Mouse (Mus musculus): Measurements from ENCODE around the gene Frmd4b. TPM values are rescaled to one million over a fixed set of nuclear protein-coding genes. Genes with fewer than 3 reads are reported as not detected.
"Not testable (repeated sequence)": the region's sequence is repeated elsewhere in the genome, so short reads cannot be mapped to it uniquely, and the experiment has no call there.

The Frmd4b gene
- total RNA-seq, 1 experiment from 2014 or later, result 25.3 TPM

GRCm38 (mm10) chr6:97289316-97289820, 328.0 kb downstream of the Frmd4b start:
- no peak for DNase-seq

GRCm38 (mm10) chr6:97288047-97288855, 329.1 kb downstream of the Frmd4b start:
- DNase-seq, result no peak

GRCm38 (mm10) chr6:97286332-97286731, 331.0 kb downstream of the Frmd4b start:
- no peak for DNase-seq

GRCm38 (mm10) chr6:97283676-97284075, 333.7 kb downstream of the Frmd4b start:
- DNase-seq, result no peak

GRCm38 (mm10) chr6:97278878-97279277, 338.5 kb downstream of the Frmd4b start:
- DNase-seq, result no peak

GRCm38 (mm10) chr6:97278014-97278787, 339.1 kb downstream of the Frmd4b start:
- DNase-seq, result peak; percentile 72

- DNase-seq, result no peak
These were observed 340.3 kb downstream of the Frmd4b start for GRCm38 (mm10) chr6:97276890-97277497.

DNA sequence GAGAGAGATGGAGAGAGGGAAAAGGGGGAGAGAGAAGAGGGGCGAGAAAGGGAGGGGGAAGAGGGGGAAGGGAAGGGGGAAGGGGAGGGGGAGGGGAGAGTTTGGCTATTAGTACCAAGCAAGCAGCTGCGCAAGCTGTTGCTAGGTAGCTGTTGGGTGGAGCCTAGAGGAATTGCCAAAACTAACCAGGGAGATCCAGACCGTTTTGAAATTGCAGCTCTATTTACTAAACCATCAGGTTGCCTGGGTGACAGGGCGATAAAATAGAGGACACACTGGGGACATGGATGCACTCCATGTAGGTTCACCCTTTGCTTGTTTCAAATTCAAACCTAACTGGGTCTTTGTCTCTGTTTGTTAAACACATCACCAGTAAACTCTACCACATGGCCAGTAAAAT, 341.0 kb downstream of the Frmd4b start:
- DNase-seq, result no peak

DNA sequence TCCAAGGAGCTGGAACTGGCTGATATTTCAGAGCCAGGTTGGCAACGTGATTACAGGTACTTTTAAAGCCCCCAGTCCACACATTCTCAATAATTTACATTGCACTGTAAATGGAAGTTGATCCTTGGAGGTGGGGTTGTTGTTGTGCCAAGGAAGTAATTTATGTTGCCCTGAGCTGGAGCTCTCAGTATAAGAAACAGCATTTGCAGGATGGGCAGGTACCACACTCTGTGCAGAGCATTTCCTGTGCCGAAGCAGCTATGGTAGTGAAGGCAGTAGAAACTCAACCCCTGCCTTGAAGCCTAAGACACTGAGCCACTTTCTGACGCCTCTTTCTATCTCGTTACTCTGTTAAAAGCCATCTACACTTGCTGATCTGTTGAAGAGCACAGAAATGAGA, 341.6 kb downstream of the Frmd4b start:
- no peak for DNase-seq

- DNase-seq, result no peak
These were observed 343.6 kb downstream of the Frmd4b start for GRCm38 (mm10) chr6:97273777-97274176.

DNA sequence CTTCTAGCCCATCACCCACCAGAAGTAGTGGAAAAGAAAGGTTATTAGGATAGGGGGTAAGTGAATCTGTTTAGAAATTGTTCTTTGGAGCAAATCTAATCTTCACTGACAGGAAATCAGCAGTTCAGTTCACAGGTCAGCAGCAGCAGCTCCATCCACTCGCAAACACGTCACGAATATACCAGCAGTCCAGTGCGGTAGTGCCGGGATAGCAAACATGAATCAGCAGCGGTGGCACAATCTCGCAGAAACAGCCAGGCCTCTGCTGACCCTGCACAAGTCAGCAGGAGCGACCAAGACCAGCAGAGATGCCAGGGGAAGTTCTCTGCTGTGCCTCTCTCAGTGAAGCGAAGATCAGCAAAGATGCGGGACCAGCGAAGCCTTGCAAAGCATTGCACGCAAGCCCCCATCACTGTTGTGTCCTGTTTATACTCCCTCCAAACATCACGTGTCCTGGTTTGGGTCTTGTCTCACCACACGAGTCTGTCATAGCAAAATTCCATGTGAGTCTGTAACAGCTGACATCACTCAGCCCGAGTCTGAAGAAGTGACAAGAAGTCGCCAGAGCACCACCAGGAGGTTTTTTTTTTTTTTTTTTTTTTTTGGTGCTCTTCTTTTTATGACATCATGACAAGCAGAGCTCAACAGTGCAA, 344.2 kb downstream of the Frmd4b start:
- no peak for DNase-seq

DNA sequence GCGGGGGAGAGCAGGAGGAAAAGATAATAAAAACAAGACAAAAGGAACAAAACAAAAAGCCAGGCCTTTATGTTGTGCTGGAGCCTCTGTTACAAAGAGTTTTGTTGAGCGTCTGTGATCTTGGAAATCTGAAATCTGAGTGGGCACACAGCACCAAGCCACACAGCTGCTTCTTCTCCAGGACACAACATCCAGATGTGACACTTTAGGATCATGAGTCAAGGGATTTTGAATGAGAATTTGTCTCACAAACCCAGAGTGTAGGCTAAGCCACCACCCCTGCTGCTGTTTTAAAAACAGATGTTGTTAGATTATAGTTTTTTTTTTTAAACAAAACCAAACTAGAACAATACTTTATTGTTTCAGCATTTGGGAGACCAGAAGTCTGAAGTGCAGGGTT, 345.0 kb downstream of the Frmd4b start:
- DNase-seq, result no peak

DNA sequence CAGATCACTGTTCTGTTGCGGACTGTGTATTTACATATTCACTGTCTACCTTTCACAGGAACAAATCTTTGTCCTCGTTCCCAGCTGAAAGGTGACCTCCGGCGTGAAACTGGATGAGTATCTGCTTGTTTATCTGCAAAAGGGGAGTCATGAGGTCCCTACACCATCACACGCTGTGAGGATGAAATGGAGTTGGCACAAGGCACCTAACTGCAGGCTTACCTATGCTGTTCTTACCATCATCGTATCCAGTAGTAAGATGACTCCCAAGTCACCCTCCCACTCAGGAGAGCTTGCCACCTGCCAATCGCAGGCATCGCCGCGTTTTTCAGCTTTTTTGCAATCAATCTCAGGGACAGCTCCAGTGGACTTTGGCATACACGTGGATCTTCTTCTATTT, 347.7 kb downstream of the Frmd4b start:
- no peak for DNase-seq

DNA sequence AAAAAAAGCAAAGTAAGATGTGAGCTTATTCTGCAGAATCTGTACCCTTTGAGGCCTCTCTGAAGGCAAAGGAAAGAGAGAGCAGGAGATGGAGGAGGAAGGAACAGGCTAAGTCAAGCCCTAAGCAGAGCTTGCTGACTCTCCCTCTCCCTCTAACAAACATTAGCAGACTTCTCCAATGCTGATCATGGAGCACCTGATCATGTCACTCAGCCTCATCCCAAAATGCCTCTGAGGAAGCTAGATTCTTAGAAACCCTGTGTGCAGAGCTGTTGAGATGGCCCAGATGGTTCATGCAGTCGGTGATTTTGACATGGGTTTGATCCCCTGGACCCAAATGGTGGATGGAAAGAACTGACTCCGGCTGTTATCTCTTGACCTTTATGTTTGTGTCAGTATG, 350.2 kb downstream of the Frmd4b start:
- no peak for DNase-seq

DNA sequence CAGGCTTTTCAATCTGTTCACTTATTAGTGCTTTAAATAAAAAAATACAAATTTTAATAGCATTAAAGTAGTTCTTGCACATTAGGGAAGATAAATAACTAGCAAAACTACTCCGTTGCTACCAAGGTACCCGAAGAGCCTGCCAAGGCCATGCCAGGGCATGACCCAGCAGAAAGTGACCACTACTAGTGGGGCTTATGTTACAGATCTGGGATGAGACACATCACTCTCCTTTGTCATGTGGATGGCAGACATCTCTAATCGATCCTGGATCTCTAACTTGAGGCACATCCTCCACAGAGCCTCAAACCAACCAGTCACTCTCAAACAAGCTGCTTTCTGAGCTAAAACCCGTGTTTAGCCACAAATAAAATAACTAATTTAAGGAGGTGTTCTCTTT, 350.7 kb downstream of the Frmd4b start:
- no peak for DNase-seq

GRCm38 (mm10) chr6:97265705-97266104, 351.6 kb downstream of the Frmd4b start:
- DNase-seq, result no peak

DNA sequence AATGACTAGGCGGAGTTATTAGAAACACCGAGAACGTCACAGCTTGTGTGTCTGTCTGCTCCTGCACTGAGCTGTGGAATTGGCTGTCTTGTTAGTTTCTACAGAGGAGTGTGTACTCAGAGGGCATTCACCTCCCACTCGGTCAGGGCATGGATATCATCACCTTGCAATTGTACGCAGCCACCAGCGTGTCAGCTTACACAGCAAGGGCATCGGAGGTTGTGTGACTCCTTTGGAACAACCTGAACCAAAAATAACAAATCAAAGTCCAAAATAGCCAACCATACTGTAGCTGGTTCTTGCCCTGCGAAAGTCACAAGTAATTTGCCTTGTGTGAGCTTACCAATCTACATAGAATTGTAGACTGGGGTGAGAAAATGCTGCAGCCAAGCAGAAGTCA, 352.1 kb downstream of the Frmd4b start:
- DNase-seq, result no peak

GRCm38 (mm10) chr6:97263750-97264149, 353.6 kb downstream of the Frmd4b start:
- DNase-seq, result not testable (repeated sequence)

DNA sequence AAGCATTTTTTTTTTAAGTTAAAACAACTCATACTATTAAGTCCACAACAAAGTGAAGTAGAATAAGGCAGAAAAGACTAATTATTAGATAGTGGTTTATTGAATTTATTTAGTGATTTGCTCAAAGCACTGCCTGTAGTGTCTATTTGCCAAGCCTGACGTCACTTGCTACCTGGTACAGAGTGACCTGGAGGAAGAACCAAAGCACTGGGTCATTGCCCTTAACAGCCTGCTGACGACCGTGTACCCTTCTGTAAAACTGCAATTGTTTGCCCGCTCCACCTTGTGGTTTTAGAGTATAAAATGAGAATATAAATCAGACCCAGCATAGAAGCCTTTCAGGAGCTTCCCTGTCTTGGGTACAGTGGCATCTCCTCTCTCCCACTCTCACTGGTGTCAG, 355.1 kb downstream of the Frmd4b start:
- DNase-seq, result no peak

DNA sequence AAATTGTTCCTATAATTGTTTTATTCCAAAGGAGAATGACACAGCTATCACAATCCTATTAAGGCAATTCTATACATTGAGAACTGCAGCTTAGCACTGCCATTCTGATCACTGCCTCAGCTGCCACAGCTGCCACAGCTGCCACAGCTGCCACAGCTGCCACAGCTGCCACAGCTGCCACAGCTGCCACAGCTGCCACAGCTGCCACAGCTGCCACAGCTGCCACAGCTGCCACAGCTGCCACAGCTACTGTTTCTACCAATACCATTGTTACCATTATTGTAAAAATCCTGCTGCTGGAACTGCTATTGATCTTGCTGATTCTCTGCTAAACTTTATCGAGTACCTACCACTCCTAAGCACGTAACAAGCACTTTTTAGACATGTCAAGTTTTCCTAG, 357.4 kb downstream of the Frmd4b start:
- DNase-seq, result not testable (repeated sequence)

GRCm38 (mm10) chr6:97258489-97258888, 358.9 kb downstream of the Frmd4b start:
- DNase-seq, result no peak

GRCm38 (mm10) chr6:97252711-97253221, 364.6 kb downstream of the Frmd4b start, which contains the start of gene Lmod3:
Lmod3 (minus strand) TSS chr6:97252759.
- no peak for DNase-seq
